Mouse (Mus musculus) layer of hippocampus, postnatal 10 days (tissue): ENCODE measurements at regions not wholly inside any gene's neighbourhood (a gene's known extent, or its start where the extent isn't known, plus 50 kb on each side); places are given as distances from the start of the nearest gene placed in this dataset.
"Not testable (repeated sequence)": the region's sequence is repeated elsewhere in the genome, so short reads cannot be mapped to it uniquely, and the experiment has no call there.

Experiments used
- DNase-seq, 2 experiments: peaks; one replicate each; pipeline ENCODE4 v3.0.0; 2021; ENCODE audit warnings: low spot score in 2 of 2

DNA sequence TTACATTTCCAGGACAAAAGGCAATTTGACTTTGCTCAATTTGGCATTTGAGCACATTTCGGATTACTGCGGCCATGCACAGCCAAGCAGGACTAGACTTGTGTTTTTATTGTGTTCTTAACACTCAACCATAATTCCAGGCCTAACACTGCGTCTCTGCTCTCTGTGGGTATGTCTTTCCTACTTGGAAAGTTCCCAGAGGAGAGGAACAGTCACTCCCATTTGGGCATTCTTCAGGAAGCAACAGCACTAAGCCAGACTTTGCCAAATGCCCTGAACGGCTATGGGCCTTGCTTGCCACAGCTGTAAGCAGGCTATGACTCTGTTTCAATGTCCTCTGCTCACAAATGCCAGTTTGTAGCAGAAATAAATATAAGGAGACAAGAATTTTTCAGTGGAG, 56.5 kb upstream of the Pdk3 start:
- no peak for DNase-seq

DNA sequence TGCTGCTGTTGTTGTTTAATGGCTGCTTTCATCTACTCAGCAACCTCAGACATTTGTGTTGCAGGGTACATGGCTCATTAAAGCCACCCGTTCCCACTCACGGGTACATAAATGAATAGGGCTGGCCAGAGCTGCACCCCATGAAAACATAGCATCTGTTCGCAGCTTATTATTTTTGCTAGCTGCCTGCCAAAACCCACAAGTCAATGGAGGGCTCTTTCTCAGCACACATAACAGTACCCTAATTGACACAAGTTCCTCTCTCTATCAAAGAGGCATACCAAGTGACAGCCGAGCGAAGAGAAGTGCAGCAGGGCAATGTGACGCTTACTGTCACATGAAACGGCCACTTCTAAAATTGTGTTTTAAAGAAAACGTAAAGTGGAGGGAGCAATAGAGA, 57.0 kb upstream of the Pdk3 start:
- DNase-seq = no peak

DNA sequence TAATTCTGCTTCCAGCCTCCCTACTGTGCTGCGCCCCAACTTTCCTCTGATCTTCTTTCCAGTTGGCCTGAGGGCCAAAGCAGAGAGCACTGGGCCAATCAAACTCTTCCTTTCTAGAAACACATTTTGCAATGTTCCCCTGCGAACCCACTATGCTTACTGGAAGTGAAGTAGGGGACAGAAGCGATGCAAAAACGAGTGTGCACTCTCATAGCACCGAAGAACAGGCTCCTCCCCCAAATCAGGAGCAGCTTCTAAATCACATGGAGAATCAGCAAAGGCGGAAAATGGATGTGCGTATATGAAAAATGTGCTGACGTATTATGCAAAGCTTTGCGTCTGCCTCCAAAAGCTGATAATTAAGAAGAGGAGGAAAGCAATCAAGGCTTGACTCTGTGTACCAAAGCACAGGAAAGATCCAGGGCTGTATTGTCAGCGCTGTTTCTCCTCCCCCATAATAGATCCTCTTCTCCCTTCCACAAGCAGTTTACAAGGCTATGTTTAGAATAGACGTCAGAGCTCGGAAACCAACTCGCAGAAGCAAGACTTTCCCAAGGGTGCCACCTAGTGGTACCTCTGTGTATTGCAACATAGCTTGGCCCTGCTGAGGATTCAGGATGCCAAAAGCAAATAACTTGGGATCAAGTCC, 57.5 kb upstream of the Pdk3 start:
- peak; percentile 85 to 89 for DNase-seq

DNA sequence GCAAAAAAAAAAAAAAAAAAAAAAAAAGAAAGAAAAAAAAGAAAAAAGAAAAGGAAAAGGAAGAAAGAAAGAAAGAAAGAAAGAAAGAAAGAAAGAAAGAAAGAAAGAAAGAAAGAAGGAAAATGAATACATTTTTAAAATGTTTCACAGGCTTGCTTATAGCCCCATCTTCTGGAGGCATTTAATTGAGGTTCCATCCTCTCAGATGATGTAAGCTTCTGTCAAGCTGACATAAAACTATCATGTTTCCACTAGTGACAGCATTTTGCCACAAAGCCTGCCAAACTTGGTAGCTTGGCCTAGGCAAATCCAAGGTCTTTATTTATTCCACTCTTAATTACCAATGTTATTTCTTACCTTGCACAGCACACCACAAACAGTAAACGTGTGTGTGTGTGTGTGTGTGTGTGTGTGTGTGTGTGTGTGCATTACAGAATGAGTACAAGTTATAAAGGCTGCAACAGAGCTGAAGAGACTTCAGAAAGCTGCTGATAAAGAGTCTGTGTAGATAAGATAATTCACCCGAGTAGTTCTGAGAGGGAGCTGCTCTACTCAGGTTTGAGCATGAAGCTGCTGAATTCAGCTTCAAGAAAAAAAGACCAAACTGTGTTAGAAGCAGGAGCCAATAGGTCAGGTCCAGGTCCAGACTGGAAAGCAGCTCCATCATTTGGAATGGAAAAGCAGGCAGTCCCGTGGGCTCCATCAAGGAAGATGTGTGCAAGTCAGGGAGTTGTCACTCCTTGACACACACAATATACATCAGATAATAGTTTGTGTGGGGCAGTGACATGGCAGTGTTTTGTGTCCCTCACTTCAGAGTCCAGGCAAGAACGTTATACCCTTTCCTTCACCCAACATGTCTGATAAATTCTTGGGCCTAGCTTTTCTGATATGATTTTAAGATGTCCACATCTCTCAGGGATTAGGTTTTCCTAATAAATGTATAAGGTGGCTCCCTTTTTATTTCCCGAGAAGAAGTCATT, 65.1 kb upstream of the Pdk3 start:
- no peak for DNase-seq

DNA sequence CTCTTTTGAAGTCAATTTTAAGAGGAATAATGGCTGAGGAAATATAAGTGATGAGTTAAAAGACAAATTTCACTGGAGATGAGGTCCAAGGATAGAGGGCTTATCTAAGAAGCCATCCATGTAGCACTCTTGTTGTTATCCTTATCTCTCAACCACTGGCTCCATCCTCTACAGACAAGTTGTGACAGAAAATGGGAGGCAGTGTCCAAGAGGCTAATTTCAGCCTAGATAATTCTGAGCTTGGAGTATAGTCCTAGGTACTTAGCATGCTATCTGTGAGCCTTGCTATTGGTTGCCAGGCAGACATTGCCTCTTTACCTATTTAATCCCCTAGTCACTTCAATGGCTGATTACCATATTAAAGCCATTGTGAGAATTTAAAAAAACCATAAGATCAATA, 65.2 kb upstream of the AU015836 start:
- no peak for DNase-seq

DNA sequence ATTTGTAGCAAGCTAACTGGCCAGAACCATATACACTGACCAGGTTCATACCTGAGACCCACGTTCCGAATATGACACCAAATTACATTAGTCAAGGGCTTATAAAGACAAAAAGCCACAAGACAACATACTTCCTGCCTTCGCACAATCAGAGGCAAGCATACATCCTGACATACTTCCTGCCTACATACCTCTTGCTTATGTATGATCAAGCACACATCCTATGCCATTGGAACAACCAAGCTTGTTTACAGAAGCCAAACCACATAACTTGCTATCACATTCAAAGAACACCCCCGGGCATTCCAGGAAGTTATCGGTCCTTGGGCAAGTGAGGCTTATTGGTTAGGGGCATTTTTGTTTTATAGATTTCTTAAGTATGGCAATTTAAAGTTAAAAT, 62.9 kb upstream of the AU015836 start:
- no peak for DNase-seq

DNA sequence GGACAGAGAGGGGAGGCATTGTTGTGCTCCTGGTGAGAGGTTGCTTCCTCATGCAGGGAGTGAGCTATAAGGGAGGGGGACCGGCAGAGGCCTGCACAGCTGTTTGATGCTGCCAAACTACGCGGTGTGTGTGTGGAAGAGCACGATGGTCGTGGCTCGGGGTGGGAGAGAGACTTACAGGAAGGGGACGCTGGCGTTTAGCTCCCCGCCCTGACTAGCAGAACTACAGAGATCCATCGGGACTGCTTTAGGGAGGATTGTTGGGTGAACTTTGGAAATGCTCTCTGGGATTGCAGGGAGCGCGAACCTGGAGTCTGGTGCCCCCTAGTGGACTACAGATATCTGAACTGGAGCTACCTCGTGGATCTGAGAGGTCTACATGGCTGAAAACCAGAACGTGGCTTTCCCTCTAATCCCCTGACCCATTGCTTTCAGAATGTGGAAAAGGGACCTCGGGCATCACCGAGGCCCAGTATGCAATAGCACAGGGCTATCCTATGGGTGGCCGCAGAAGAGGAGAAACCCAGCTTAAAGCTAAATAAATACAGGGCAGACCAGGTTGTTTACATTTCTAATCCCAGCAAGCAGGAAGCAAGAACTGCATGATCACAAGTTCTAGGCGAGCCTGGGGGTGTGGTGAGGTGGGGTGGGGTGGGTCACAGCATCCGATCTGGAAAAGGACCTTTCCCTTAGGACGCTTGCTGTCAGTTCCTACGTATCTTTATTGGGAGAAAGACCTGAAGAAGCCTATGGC, 57.2 kb upstream of the AU015836 start:
- peak; percentile 38 to 50 for DNase-seq

DNA sequence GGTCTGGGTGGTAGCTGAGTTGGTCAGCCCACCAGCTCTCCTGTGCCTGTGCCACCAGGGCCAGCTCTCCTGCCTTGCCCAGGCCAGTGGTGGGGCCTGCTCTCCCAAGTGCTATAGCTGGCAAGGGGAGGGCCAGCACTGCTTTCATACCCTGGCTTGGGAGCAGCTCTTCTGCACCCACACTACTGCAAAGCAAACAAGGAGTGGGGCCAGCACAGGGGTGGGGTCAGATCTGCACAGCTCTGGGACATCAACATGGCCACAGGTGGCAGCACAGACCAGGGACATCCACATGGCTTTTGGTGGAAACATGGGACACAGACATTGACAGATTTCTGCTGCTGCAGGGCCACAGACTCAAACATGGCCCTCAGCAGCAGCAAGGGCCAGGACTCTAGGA, 52.9 kb upstream of the AU015836 start:
- DNase-seq = no peak

DNA sequence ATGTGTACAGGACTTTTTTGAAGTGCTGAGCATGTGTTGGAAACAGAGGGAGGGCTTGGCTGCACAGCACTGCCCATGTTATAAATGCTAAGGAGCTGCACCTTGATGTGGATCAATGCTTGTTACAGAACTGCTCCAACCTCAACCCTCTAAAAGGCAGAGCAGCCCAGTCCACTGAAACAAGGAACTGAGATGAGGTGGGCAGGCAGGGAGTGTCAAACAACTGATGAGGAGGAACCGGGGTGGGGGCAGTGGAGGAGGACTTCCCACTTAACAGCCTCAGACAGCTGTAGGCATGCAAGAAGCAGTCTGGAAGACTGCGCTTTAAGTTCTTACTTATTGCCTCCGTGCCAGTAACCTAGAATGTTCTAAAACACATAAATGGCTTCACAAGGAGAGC, 51.1 kb upstream of the AU015836 start:
- not testable (repeated sequence) for DNase-seq
